ENCODE assay signal across 9 mouse cellular contexts in the genomic region with DNA sequence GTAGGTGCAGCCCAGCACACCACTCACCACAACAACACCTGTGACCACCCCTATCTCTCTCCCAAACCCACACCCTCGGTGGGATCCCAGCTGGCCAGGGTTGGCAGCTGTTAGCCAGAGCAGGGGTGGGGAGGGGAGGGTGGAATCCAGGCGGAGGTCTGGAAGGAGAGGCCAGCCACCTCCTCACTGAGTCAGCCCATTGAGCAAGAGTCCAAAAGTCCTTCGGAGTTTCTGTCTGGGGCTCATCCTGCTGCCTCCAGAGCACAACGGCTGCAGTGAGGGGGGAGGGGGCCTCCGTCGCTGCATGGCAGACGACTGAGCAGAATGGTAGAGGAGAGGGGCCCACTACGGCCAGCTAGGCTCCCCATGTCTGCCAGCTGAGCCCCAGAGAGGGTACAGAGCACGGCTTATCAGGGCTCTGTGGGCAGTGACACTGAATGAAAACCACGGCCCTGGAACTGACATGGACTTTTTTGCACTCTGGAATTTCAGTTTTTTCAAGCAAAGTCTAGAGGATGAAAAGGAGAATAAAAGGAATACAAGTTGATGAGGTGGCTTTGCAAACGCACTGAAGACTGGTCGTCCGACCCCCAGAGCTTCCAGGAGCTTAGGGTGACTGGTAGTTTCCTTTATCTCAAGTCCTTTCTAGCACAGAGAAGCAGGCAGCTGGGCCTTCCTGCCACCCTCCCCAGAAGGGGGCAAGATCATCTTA. TPM values are rescaled to one million over a fixed set of nuclear protein-coding genes. Genes with fewer than 3 reads are reported as not detected.
A peak's percentile ranks its signal among the peaks of the same experiment; 100 is the strongest.
DNase-seq lines count a peak whose midpoint lies in the region; ATAC-seq and TF ChIP-seq lines count a peak whose summit lies in the region.
"Had no signal": no experiment of that assay in that cellular context is flagged by ENCODE, and none has a peak within 500 bp of the region (broad histone marks: within the 10 kb centered on the region; RNA-seq: fewer than 3 reads in every experiment).

No protein-coding gene starts in this region.

- H3K9ac ChIP-seq in midbrain, embryonic 15.5 days, result no peak overlapping the region

- peak overlapping the region; percentile 12; the same call in 1 of the 2 replicates for H3K4me2 ChIP-seq in midbrain, embryonic 15.5 days

- TF ChIP-seq CTCF in embryonic fibroblast, embryonic 13.5 days (IDR thresholded peaks at IDR 0.05; ENCODE audit: borderline replicate concordance, insufficient read depth, low read length), result no peak

- intact Hi-C loops in left cerebral cortex, postnatal 4 days (cut with DNase I), result no loop called here

- peak; percentile 39; the same call in 1 of the 2 replicates for TF ChIP-seq POLR2A in embryonic fibroblast, embryonic 13.5 days (IDR thresholded peaks at IDR 0.05; ENCODE audit: low read depth, low read length)

- H3K9me3 ChIP-seq in midbrain, embryonic 15.5 days, result no peaks in the 10 kb centered on the region

- H3K4me1 ChIP-seq in embryonic fibroblast, embryonic 13.5 days (ENCODE audit: control insufficient read depth, insufficient read depth, low read length), result peaks cover 21% of the 10 kb centered on the region
- H3K4me1 ChIP-seq in midbrain, embryonic 15.5 days, result peaks cover 55% of the 10 kb centered on the region

- no peaks in the 10 kb centered on the region for H3K27me3 ChIP-seq in midbrain, embryonic 15.5 days (replicated peaks)

- H3K4me3 ChIP-seq in embryonic fibroblast, embryonic 13.5 days (ENCODE audit: insufficient read depth, low read length), result no peak overlapping the region
- H3K4me3 ChIP-seq in midbrain, embryonic 15.5 days, result no peak overlapping the region

- H3K27ac ChIP-seq in embryonic fibroblast, embryonic 13.5 days (ENCODE audit: insufficient read depth, low read length), result peak overlapping the region; percentile 81
- H3K27ac ChIP-seq in midbrain, embryonic 15.5 days, result no peak overlapping the region

- H3K36me3 ChIP-seq in midbrain, embryonic 15.5 days (replicated peaks), result no peaks in the 10 kb centered on the region

- DNase-seq in left cerebral cortex, postnatal 4 days, result peak; percentile 36
- no peak for DNase-seq in left cerebral cortex, adult 8-10 months (ENCODE audit: low spot score in 2 of 2)
- peak; percentile 84 for DNase-seq in kidney, postnatal 14 days
- DNase-seq in left cerebral cortex, adult 9 months (ENCODE audit: low spot score in 2 of 2), result no peak
- no peak for DNase-seq in T-cell, adult 2 months (ENCODE audit: low spot score)
- no peak for DNase-seq in layer of hippocampus, postnatal 25 days (ENCODE audit: extremely low spot score in 1 of 2, low spot score in 1 of 2)

- no peak for ATAC-seq in midbrain, embryonic 15.5 days (replicated peaks)

- WGBS in midbrain, embryonic 15.5 days, result 12% methylated on average over 13 of the region's 13 CpGs

RNA-seq across cellular contexts. Expression of gene Inava, which starts 5.6 kb away (rescaled TPM):
- 1 to 10 TPM; 4.8 to 5.9 TPM for total RNA-seq in left cerebral cortex, postnatal 4 days (2021)
- total RNA-seq in left cerebral cortex, adult 8-10 months (2022), result 1 to 10 TPM; 1.2 to 2.7 (median 1.5) TPM
- polyA plus RNA-seq in embryonic fibroblast, embryonic 13.5 days (2011; ENCODE audit: insufficient read length, low read depth, missing spikeins), result 4.1 and 5.0 TPM in 2 replicates
- polyA plus RNA-seq in midbrain, embryonic 15.5 days (2015; fragmentation: Nextera tagmentation; extraction: Ambion mirVana), result 2.2 and 2.3 TPM in 2 replicates
- 1 to 10 TPM; 4.5 to 5.8 TPM for total RNA-seq in layer of hippocampus, postnatal 25 days (2021)

RNA-seq across cellular contexts. Expression of gene Mroh3, which starts 15.9 kb away (rescaled TPM):
- 1 to 10 TPM; 1.0 to 1.2 TPM for total RNA-seq in left cerebral cortex, postnatal 4 days (2021)
- 1 to 10 TPM in 1 of 4 experiments, under 1 TPM in 3; 0.37 to 1.2 (median 0.56) TPM for total RNA-seq in left cerebral cortex, adult 8-10 months (2022)
- 0.45 and 1.2 TPM in 2 replicates for polyA plus RNA-seq in embryonic fibroblast, embryonic 13.5 days (2011; ENCODE audit: insufficient read length, low read depth, missing spikeins)
- polyA plus RNA-seq in midbrain, embryonic 15.5 days (2015; fragmentation: Nextera tagmentation; extraction: Ambion mirVana), result not detected in 2 replicates
- total RNA-seq in layer of hippocampus, postnatal 25 days (2021), result 1 to 10 TPM in 1 of 2 experiments, under 1 TPM in 1; 0.86 to 2.0 TPM
- total RNA-seq: heart, postnatal 10 days had no signal

RNA-seq across cellular contexts. Expression of gene Gpr25, which starts 32.2 kb away (rescaled TPM):
- total RNA-seq in left cerebral cortex, postnatal 4 days (2021), result 10 to 100 TPM; 10.2 to 11.5 TPM
- total RNA-seq in left cerebral cortex, adult 8-10 months (2022), result 1 to 10 TPM; 5.1 to 7.4 (median 5.8) TPM
- polyA plus RNA-seq in embryonic fibroblast, embryonic 13.5 days (2011; ENCODE audit: insufficient read length, low read depth, missing spikeins), result not detected in 2 replicates
- polyA plus RNA-seq in midbrain, embryonic 15.5 days (2015; fragmentation: Nextera tagmentation; extraction: Ambion mirVana), result 0.49 and 0.62 TPM in 2 replicates
- total RNA-seq in layer of hippocampus, postnatal 25 days (2021), result 1 to 10 TPM; 6.6 to 7.5 TPM
- total RNA-seq: heart, postnatal 10 days had no signal

Comparison
In these comparisons a context has a peak if more than half of its experiments do, and no peak if none do; other contexts are left out.
1. DNase-seq: peak in left cerebral cortex, postnatal 4 days (single experiment) and kidney, postnatal 14 days (single experiment); none in left cerebral cortex, adult 8-10 months (0 of 2), left cerebral cortex, adult 9 months (0 of 2), T-cell, adult 2 months (single experiment) and layer of hippocampus, postnatal 25 days (0 of 2).